Mouse (Mus musculus): ENCODE data around the gene Hsf4. TPM values are rescaled to one million over a fixed set of nuclear protein-coding genes. Genes with fewer than 3 reads are reported as not detected.

Hsf4 gene
- total and polyA plus RNA-seq, 3 experiments, result 2.7 to 4.3 (median 3.9) TPM

DNA sequence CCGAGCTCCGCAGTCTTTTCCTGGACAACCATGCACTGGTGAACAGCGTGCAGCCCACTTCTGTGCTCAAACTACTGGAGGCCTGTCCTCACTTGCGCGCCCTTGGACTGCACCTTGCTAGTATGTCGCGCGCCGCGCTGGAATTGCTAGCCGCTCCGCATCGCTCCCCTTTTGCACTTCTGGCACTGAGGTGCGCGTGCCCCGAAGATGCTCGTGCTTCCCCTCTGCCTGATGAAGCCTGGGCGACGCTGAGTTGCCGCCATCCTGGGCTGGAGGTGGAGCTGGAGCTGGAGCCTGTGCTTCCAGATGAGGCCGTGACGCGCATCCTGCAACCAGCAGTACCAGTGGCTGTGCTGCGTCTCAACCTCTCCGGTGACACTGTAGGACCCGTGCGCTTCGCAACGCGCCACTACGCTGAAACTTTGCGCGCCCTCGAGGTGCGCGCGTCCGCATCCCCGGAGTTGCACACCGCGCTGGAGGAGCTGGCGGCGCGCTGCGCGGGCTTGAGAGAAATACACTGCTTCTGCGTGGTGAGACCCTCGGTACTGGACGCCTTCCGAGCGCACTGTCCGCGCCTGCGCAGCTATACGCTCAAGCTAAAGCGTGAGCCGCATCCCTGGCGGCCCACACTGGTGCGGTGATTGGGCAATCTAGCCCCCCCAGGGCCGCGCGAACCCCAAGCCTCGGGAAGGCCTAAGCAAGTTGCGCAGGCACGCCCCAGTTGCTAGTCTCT lies 1.1 kb upstream of the Hsf4 start:
- 26% methylated on average over 65 of the region's 65 CpGs for WGBS
- H3K27ac ChIP-seq, result peak overlapping the region; percentile 75
- H3K27me3 ChIP-seq (ENCODE audit: control insufficient read depth, insufficient read depth, low read length), result no peaks in the 10 kb centered on the region

DNA sequence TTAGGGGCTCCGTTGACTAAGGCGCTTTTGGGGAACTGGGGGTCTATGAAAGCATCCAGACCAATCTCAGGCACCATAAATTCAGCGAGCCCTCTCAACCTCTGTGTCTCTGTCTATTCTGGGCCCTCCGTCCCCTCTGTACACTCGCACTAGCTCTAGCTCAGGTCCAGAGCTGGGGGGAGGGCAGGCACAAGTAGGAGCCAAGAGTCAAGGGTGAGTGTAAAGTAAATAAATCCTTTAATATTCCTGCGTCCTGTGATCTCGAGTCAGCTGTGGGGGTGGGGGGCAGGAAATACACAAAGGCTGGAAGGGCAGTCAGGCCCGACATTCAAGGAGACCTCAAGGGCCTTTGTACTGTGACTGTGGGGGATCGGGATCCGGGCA lies 534 bp upstream of the Hsf4 start:
- H3K9ac ChIP-seq (ENCODE audit: low read depth, low read length), result peak overlapping the region; percentile 86
- WGBS, result 12% methylated on average over 10 of the region's 10 CpGs
- no peaks in the 10 kb centered on the region for H3K27me3 ChIP-seq (ENCODE audit: control insufficient read depth, insufficient read depth, low read length)
- no peaks in the 10 kb centered on the region for H3K79me2 ChIP-seq (replicated peaks; ENCODE audit: control insufficient read depth, insufficient read depth, low read length)
- peak overlapping the region; percentile 45 for H3K4me3 ChIP-seq
- intact Hi-C loops (cut with DNase I), result loop anchor here (10.0 kb wide), 1 partner anchor 614 kb away; no protein-coding TSS in a partner anchor
- no peaks in the 10 kb centered on the region for H3K36me3 ChIP-seq (ENCODE audit: control insufficient read depth, insufficient read depth, low read length)
- peaks cover 3% of the 10 kb centered on the region for H3K4me1 ChIP-seq (ENCODE audit: control insufficient read depth, insufficient read depth, low read length)
- no peak for DNase-seq
- TF ChIP-seq POLR2A (IDR thresholded peaks at IDR 0.05; ENCODE audit: insufficient read depth, low read depth, low read length) (no peak), EP300 (IDR thresholded peaks at IDR 0.05; ENCODE audit: insufficient read depth, low read depth, low read length) (0 out of 2 replicates have a peak, but pooled peaks have one; percentile 33)
- peak overlapping the region; percentile 75 for H3K27ac ChIP-seq

More for the DNA sequence above, 1.1 kb upstream of the Hsf4 start:
- DNase-seq, result peak; percentile 27 to 41
- Histone ChIP-seq H3K4me1 (ENCODE audit: control insufficient read depth, insufficient read depth, low read length) (peaks cover 3% of the 10 kb centered on the region), H3K79me2 (replicated peaks; ENCODE audit: control insufficient read depth, insufficient read depth, low read length) (no peaks in the 10 kb centered on the region), H3K9ac (ENCODE audit: low read depth, low read length) (peak overlapping the region; percentile 86), H3K4me3 (peak overlapping the region; percentile 45), H3K36me3 (ENCODE audit: control insufficient read depth, insufficient read depth, low read length) (no peaks in the 10 kb centered on the region)
- no peak for TF ChIP-seq EP300 (IDR thresholded peaks at IDR 0.05; ENCODE audit: insufficient read depth, low read depth, low read length)
- no peak for TF ChIP-seq CTCF (IDR thresholded peaks at IDR 0.05)
- TF ChIP-seq POLR2A (IDR thresholded peaks at IDR 0.05; ENCODE audit: insufficient read depth, low read depth, low read length), result no peak
- intact Hi-C loops (cut with DNase I), result loop anchor here (10.0 kb wide), 1 partner anchor 614 kb away; no protein-coding TSS in a partner anchor

DNA sequence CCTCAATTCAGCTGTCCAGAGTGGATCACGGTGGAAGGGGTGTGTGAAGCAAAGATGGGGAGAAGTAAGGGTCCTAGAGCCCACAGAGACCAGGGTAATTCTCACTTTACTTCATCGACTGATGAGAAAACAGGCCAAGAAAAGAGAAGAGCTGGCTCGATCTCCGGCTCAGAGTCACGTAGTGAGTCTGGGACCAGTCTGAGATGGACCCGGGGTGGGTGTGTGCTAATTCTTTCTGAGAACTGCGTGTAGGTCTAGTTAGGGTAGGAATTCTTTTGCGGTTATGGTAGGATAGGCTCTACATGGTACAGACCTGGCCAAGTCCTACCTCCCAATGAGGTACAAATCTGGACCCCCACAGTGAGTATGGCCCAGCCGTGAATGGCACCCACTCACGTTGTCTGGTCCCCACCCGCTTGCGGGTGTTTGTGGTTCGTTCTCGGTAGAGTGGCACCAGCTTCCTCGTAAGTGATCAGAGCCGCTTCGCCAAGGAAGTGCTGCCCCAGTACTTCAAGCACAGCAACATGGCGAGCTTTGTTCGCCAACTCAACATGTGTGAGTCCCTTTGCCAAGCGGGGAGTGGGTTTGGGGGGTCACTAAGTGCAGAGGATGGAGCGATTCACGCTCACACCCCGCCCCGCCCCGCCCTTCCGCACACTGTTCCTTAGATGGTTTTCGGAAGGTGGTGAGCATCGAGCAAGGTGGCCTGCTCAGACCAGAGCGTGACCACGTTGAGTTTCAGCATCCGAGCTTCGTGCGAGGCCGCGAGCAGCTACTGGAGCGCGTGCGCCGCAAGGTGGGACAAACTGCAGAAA lies 707 bp downstream of the Hsf4 start:
- TF ChIP-seq EP300 (IDR thresholded peaks at IDR 0.05; ENCODE audit: insufficient read depth, low read depth, low read length), result no peak
- intact Hi-C loops (cut with DNase I), result no loop called here
- Histone ChIP-seq H3K27me3 (ENCODE audit: control insufficient read depth, insufficient read depth, low read length) (no peaks in the 10 kb centered on the region), H3K4me1 (ENCODE audit: control insufficient read depth, insufficient read depth, low read length) (peaks cover 3% of the 10 kb centered on the region; the same call in 1 of the 2 replicates), H3K79me2 (replicated peaks; ENCODE audit: control insufficient read depth, insufficient read depth, low read length) (no peaks in the 10 kb centered on the region), H3K4me3 (peak overlapping the region; percentile 45), H3K36me3 (ENCODE audit: control insufficient read depth, insufficient read depth, low read length) (no peaks in the 10 kb centered on the region), H3K9ac (ENCODE audit: low read depth, low read length) (peak overlapping the region; percentile 86), H3K27ac (peak overlapping the region; percentile 75)
- 40% methylated on average over 39 of the region's 39 CpGs for WGBS
- DNase-seq, result peak in 1 of 2 experiments; percentile 23

DNA sequence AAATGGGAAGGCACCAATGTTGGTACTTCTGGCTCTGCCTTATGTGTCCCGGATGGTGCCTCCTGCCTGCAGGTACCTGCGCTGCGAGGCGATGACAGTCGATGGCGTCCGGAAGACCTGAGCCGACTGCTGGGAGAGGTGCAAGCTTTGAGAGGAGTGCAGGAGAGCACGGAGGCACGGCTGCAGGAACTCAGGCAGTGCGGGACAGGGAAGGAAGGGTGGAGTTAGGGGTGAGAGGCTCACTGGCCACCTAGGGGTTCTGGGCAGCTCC lies 1.2 kb downstream of the Hsf4 start:
- TF ChIP-seq CTCF (IDR thresholded peaks at IDR 0.05), result no peak
- 34% methylated on average over 11 of the region's 11 CpGs for WGBS
- Histone ChIP-seq H3K9ac (ENCODE audit: low read depth, low read length) (no peak overlapping the region), H3K4me1 (ENCODE audit: control insufficient read depth, insufficient read depth, low read length) (peaks cover 4% of the 10 kb centered on the region; the same call in 1 of the 2 replicates), H3K4me3 (no peak overlapping the region), H3K27ac (no peak overlapping the region), H3K36me3 (ENCODE audit: control insufficient read depth, insufficient read depth, low read length) (no peaks in the 10 kb centered on the region), H3K79me2 (replicated peaks; ENCODE audit: control insufficient read depth, insufficient read depth, low read length) (no peaks in the 10 kb centered on the region), H3K27me3 (ENCODE audit: control insufficient read depth, insufficient read depth, low read length) (no peaks in the 10 kb centered on the region)
- peak in 1 of 2 experiments; percentile 15 for DNase-seq
- intact Hi-C loops (cut with DNase I), result no loop called here

DNA sequence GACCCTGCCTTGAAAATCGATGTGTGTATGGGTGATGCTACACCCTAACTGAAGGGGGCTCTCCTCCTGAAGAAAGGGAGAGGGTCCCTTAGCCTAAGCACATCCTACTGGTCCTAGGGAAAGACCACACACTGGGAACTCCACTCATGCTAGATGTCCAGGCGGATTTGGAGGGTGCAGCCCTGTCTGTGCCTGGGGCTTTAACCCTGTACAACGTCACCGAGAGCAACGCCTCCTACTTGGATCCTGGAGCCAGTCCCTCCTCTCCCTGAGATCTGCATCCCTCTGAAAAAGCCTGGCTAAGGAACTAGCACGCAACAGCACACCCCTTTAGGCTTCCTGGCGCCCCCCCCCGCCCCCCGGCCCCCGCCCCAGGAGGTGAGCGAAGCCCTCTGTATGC lies 5.8 kb downstream of the Hsf4 start:
- WGBS, result 11% methylated on average over 11 of the region's 11 CpGs
- no peaks in the 10 kb centered on the region for H3K27me3 ChIP-seq (ENCODE audit: control insufficient read depth, insufficient read depth, low read length)
- H3K4me3 ChIP-seq, result no peak overlapping the region
- DNase-seq, result no peak
- no peaks in the 10 kb centered on the region for H3K79me2 ChIP-seq (replicated peaks; ENCODE audit: control insufficient read depth, insufficient read depth, low read length)
- peaks cover 2% of the 10 kb centered on the region; the same call in 1 of the 2 replicates for H3K4me1 ChIP-seq (ENCODE audit: control insufficient read depth, insufficient read depth, low read length)
- intact Hi-C loops (cut with DNase I), result no loop called here
- no peak overlapping the region for H3K9ac ChIP-seq (ENCODE audit: low read depth, low read length)
- H3K27ac ChIP-seq, result no peak overlapping the region
- TF ChIP-seq EP300 (IDR thresholded peaks at IDR 0.05; ENCODE audit: insufficient read depth, low read depth, low read length) (no peak), CTCF (IDR thresholded peaks at IDR 0.05) (no peak)
- H3K36me3 ChIP-seq (ENCODE audit: control insufficient read depth, insufficient read depth, low read length), result no peaks in the 10 kb centered on the region

DNA sequence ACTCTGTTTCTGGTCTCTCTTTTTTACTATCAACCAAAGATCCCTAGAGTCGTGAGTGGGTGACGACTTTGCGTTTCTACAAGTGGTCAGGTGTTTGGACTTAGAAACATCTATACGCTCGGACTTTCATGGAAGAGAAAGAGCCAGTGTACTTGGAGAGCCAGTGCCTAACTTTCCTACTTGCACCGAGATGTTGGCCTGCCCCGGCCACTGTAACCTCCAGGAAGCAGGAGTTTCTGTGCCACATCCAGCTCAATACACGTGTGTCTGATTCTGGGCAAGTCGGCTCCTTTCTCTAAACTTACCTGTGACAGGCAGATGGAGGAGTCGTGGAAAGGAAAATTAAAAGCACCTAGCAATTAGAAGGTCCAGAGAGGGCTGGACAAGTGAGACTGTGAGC lies 6.2 kb downstream of the Hsf4 start, which contains the start of gene Nol3:
TSS of gene Nol3 (plus strand) at position 301 of the 400 bp plus-strand sequence.
- intact Hi-C loops (cut with DNase I), result no loop called here
- no peaks in the 10 kb centered on the region for H3K27me3 ChIP-seq (ENCODE audit: control insufficient read depth, insufficient read depth, low read length)
- no peaks in the 10 kb centered on the region for H3K36me3 ChIP-seq (ENCODE audit: control insufficient read depth, insufficient read depth, low read length)
- no peak for DNase-seq
- WGBS, result 9% methylated on average over 10 of the region's 10 CpGs
- no peaks in the 10 kb centered on the region for H3K79me2 ChIP-seq (replicated peaks; ENCODE audit: control insufficient read depth, insufficient read depth, low read length)
- H3K4me1 ChIP-seq (ENCODE audit: control insufficient read depth, insufficient read depth, low read length), result peaks cover 2% of the 10 kb centered on the region; the same call in 1 of the 2 replicates
- TF ChIP-seq CTCF (IDR thresholded peaks at IDR 0.05) (no peak), POLR2A (IDR thresholded peaks at IDR 0.05; ENCODE audit: insufficient read depth, low read depth, low read length) (no peak), EP300 (IDR thresholded peaks at IDR 0.05; ENCODE audit: insufficient read depth, low read depth, low read length) (no peak)
- peak within 1 kb of the TSS; percentile 52 for H3K27ac ChIP-seq
- H3K4me3 ChIP-seq, result peak within 1 kb of the TSS; percentile 43
- peak within 1 kb of the TSS; percentile 17 for H3K9ac ChIP-seq (ENCODE audit: low read depth, low read length)
